Mouse (Mus musculus) forebrain, postnatal 0 days (tissue): ENCODE results near the gene Nek8. TPM values are rescaled to one million over a fixed set of nuclear protein-coding genes. Genes with fewer than 3 reads are reported as not detected.

Source experiments
- ATAC-seq: fragments of 200-750 bp; cut with Nextera tagmentation; 2 replicates; pipeline ENCODE4 v1.8.0; 2017; ENCODE audit warnings: mild to moderate bottlenecking, moderate library complexity
- DNase-seq: peaks from one replicate; pipeline ENCODE4 v3.0.0-alpha.2; 2015
- H3K27ac ChIP-seq: fragments of 300-500 bp; sonication (generic); 2 replicates; pipeline ENCODE4 v1.5.1; 2014; ENCODE audit warnings: low read depth, mild to moderate bottlenecking, antibody characterized with exemption, low read length, moderate library complexity, mixed read lengths
- H3K27me3 ChIP-seq: fragments of 300-500 bp; sonication (generic); 2 replicates; pipeline ENCODE4 v1.6.1; 2014; ENCODE audit warnings: mild to moderate bottlenecking, low read length, mixed read lengths; ENCODE audit not compliant: insufficient read depth
- H3K36me3 ChIP-seq: fragments of 300-500 bp; sonication (generic); 2 replicates; pipeline ENCODE4 v1.6.1; 2014; ENCODE audit warnings: mild to moderate bottlenecking, moderate library complexity; ENCODE audit not compliant: insufficient read depth
- H3K4me1 ChIP-seq: fragments of 300-500 bp; sonication (generic); 2 replicates; pipeline ENCODE4 v1.6.1; 2014; ENCODE audit warnings: antibody characterized with exemption; ENCODE audit not compliant: insufficient read depth
- H3K4me2 ChIP-seq: fragments of 300-500 bp; sonication (generic); 2 replicates; pipeline ENCODE4 v1.6.1; 2014; ENCODE audit warnings: low read depth, mild to moderate bottlenecking, moderate library complexity
- H3K4me3 ChIP-seq: fragments of 300-500 bp; sonication (generic); 2 replicates; pipeline ENCODE4 v1.5.1; 2014; ENCODE audit warnings: low read depth, low read length, mixed read lengths
- H3K9ac ChIP-seq: fragments of 300-500 bp; sonication (generic); 2 replicates; pipeline ENCODE4 v1.6.1; 2014; ENCODE audit warnings: mild to moderate bottlenecking
- H3K9me3 ChIP-seq: fragments of 300-500 bp; sonication (generic); 2 replicates; pipeline ENCODE4 v1.6.1; 2016; ENCODE audit warnings: low read length
- CTCF ChIP-seq: sonication (generic); IDR thresholded peaks from 2 replicates; pipeline ENCODE4 v1.5.1; 2016; ENCODE audit warnings: antibody characterized with exemption, control low read depth, low read depth
- WGBS: fragments of 180-500 bp; shearing (Covaris S2); extraction: QIAGEN DNeasy Blood & Tissue Kit; methylation state at CpG from one replicate; pipeline ENCODE4 v1.1.7; 2014; 5-methylcytosine and 5-hydroxymethylcytosine counted together
- polyA plus RNA-seq: library from polyadenylated mRNA; unstranded; fragments of >200 nt; fragmentation: Nextera tagmentation; extraction: Ambion mirVana; gene quantifications from 2 replicates; pipeline ENCODE4 v1.2.1, GENCODE M21; 2015
- total RNA-seq: library from RNA; depleted of rRNA; stranded (reverse); fragments of >200 nt; gene quantifications from 2 replicates; pipeline ENCODE4 v1.2.3, GENCODE M21; 2014

Gene Nek8
- total and polyA plus RNA-seq, 2 experiments from 2014 or later: 4.7 to 5.7 TPM

GRCm38 (mm10) chr11:78166161-78166560, 10.3 kb downstream of the Nek8 start:
- Histone ChIP-seq H3K4me3 (0 out of 2 replicates have a peak overlapping the region, but pooled peaks have one; percentile 67), H3K9ac (peak overlapping the region; percentile 89; the same call in 1 of the 2 replicates), H3K4me2 (peak overlapping the region; percentile 89), H3K36me3 (peaks cover 9% of the 10 kb centered on the region), H3K4me1 (peaks cover 13% of the 10 kb centered on the region), H3K9me3 (no peaks in the 10 kb centered on the region), H3K27ac (no peak overlapping the region), H3K27me3 (no peaks in the 10 kb centered on the region)
- no peak for DNase-seq
- no peak for ATAC-seq
- 54% methylated on average over 4 of the region's 4 CpGs for WGBS
- TF ChIP-seq CTCF: no peak

GRCm38 (mm10) chr11:78165761-78166109, 10.7 kb downstream of the Nek8 start:
- 3% methylated on average over 16 of the region's 16 CpGs for WGBS
- H3K4me1 ChIP-seq: peaks cover 13% of the 10 kb centered on the region
- DNase-seq (no peak), ATAC-seq (peak; percentile 37)
- no peak for TF ChIP-seq CTCF
- peaks cover 13% of the 10 kb centered on the region for H3K36me3 ChIP-seq
- H3K9me3 ChIP-seq: no peaks in the 10 kb centered on the region
- peak overlapping the region; percentile 89 for H3K4me2 ChIP-seq
- peak overlapping the region; percentile 54; the same call in 1 of the 2 replicates for H3K27ac ChIP-seq
- no peaks in the 10 kb centered on the region for H3K27me3 ChIP-seq
- H3K9ac ChIP-seq: peak overlapping the region; percentile 89
- peak overlapping the region; percentile 67 for H3K4me3 ChIP-seq

GRCm38 (mm10) chr11:78164924-78165760, 11.3 kb downstream of the Nek8 start, which contains the start of gene Traf4:
Traf4 (minus strand) TSS chr11:78165589.
- Histone ChIP-seq H3K36me3 (peaks cover 19% of the 10 kb centered on the region), H3K4me2 (peak within 1 kb of the TSS; percentile 89), H3K4me1 (peaks cover 13% of the 10 kb centered on the region), H3K27me3 (no peaks in the 10 kb centered on the region), H3K4me3 (peak within 1 kb of the TSS; percentile 67), H3K27ac (peak within 1 kb of the TSS; percentile 96), H3K9me3 (no peaks in the 10 kb centered on the region), H3K9ac (peak within 1 kb of the TSS; percentile 89)
- ATAC-seq: peak; percentile 89
- DNase-seq: peak; percentile 90
- no peak; the same call in 1 of the 2 replicates for TF ChIP-seq CTCF
- WGBS: under 1% methylated on average over 71 of the region's 78 CpGs

GRCm38 (mm10) chr11:78164604-78164923, 11.9 kb downstream of the Nek8 start:
- Histone ChIP-seq H3K9me3 (no peaks in the 10 kb centered on the region), H3K27me3 (no peaks in the 10 kb centered on the region), H3K36me3 (peaks cover 25% of the 10 kb centered on the region), H3K4me2 (peak overlapping the region; percentile 89), H3K4me3 (peak overlapping the region; percentile 67), H3K9ac (peak overlapping the region; percentile 89), H3K27ac (peak overlapping the region; percentile 96), H3K4me1 (peaks cover 13% of the 10 kb centered on the region)
- ATAC-seq (no peak; the same call in 1 of the 2 replicates), DNase-seq (no peak)
- WGBS: 0% methylated on average over 14 of the region's 14 CpGs
- TF ChIP-seq CTCF: no peak

- Histone ChIP-seq H3K4me2 (peak overlapping the region; percentile 89), H3K4me3 (peak overlapping the region; percentile 67), H3K27me3 (no peaks in the 10 kb centered on the region), H3K36me3 (peaks cover 29% of the 10 kb centered on the region), H3K27ac (peak overlapping the region; percentile 96), H3K9ac (peak overlapping the region; percentile 89), H3K4me1 (peaks cover 13% of the 10 kb centered on the region), H3K9me3 (no peaks in the 10 kb centered on the region)
- ATAC-seq (peak; percentile 40), DNase-seq (peak; percentile 75)
- 4% methylated on average over 22 of the region's 22 CpGs for WGBS
- no peak for TF ChIP-seq CTCF
These were observed 12.5 kb downstream of the Nek8 start for GRCm38 (mm10) chr11:78163681-78164603.

GRCm38 (mm10) chr11:78163045-78163444, 13.4 kb downstream of the Nek8 start:
- TF ChIP-seq CTCF: no peak
- peak overlapping the region; percentile 96 for H3K27ac ChIP-seq
- peaks cover 13% of the 10 kb centered on the region for H3K4me1 ChIP-seq
- 85% methylated on average over 2 of the region's 2 CpGs for WGBS
- H3K27me3 ChIP-seq: no peaks in the 10 kb centered on the region
- DNase-seq (no peak), ATAC-seq (no peak)
- H3K36me3 ChIP-seq: peaks cover 38% of the 10 kb centered on the region
- no peaks in the 10 kb centered on the region for H3K9me3 ChIP-seq
- peak overlapping the region; percentile 67 for H3K4me3 ChIP-seq
- peak overlapping the region; percentile 89 for H3K4me2 ChIP-seq
- H3K9ac ChIP-seq: peak overlapping the region; percentile 89
